Mouse (Mus musculus) ES-E14 (cell line): ENCODE measurements around the gene Slc46a1. TPM values are rescaled to one million over a fixed set of nuclear protein-coding genes. Genes with fewer than 3 reads are reported as not detected.

Source experiments
- DNase-seq: peaks from one replicate; pipeline ENCODE4 v3.0.0-alpha.2; 2013; ENCODE audit warnings: low read depth, low spot score
- H3K27ac ChIP-seq: 2 replicates; pipeline ENCODE4 v1.5.1; 2012; ENCODE audit warnings: low read depth, mild to moderate bottlenecking, low read length, moderate library complexity, mixed read lengths; ENCODE audit not compliant: poor library complexity, insufficient read depth, severe bottlenecking
- H3K36me3 ChIP-seq: 2 replicates; pipeline ENCODE4 v1.6.1; 2012; ENCODE audit warnings: mild to moderate bottlenecking, low read length, moderate library complexity, mixed read lengths; ENCODE audit not compliant: control insufficient read depth, poor library complexity, insufficient read depth, severe bottlenecking
- H3K4me1 ChIP-seq, 2 experiments: fragments of 150-350 bp in 1 of 2; sonication (generic) in 1 of 2; 2 replicates each; pipeline ENCODE4 v1.6.1; 2012; ENCODE audit warnings: low read length in 2 of 2, mild to moderate bottlenecking in 1 of 2, mixed read lengths in 1 of 2; ENCODE audit not compliant: control insufficient read depth in 2 of 2, insufficient read depth in 2 of 2, poor library complexity in 1 of 2
- H3K4me3 ChIP-seq, 2 experiments: fragments of 150-350 bp in 1 of 2; sonication (generic) in 1 of 2; 2 replicates each; pipeline ENCODE4 v1.5.1; 2012; ENCODE audit warnings: low read length in 2 of 2, low read depth in 1 of 2, mild to moderate bottlenecking in 1 of 2, mixed read lengths in 1 of 2; ENCODE audit not compliant: insufficient read depth in 1 of 2, poor library complexity in 1 of 2, severe bottlenecking in 1 of 2
- H3K9ac ChIP-seq: 2 replicates; pipeline ENCODE4 v1.6.1; 2012; ENCODE audit warnings: low read depth, mild to moderate bottlenecking, low read length, mixed read lengths; ENCODE audit not compliant: poor library complexity, insufficient read depth, severe bottlenecking
- H3K9me3 ChIP-seq: fragments of 150-350 bp; sonication (generic); 2 replicates; pipeline ENCODE4 v1.6.1; 2012; ENCODE audit warnings: low read depth, mild to moderate bottlenecking, low read length; ENCODE audit not compliant: control insufficient read depth, insufficient read depth
- CHD2 ChIP-seq: IDR thresholded peaks from 2 replicates; pipeline ENCODE4 v1.6.1; 2014; ENCODE audit warnings: mild to moderate bottlenecking, low read depth, low read length, inconsistent platforms
- HCFC1 ChIP-seq: IDR thresholded peaks from 2 replicates; pipeline ENCODE4 v1.6.1; 2012; ENCODE audit warnings: low read length, inconsistent platforms, borderline replicate concordance; ENCODE audit not compliant: insufficient read depth
- MAFK ChIP-seq: IDR thresholded peaks from 2 replicates; pipeline ENCODE4 v1.6.1; 2014; ENCODE audit warnings: mild to moderate bottlenecking, low read depth, low read length, inconsistent platforms; ENCODE audit not compliant: insufficient read depth
- ZC3H11A ChIP-seq: IDR thresholded peaks from 2 replicates; pipeline ENCODE4 v1.6.1; 2012; ENCODE audit warnings: low read depth, mild to moderate bottlenecking, inconsistent platforms, low read length, borderline replicate concordance
- ZNF384 ChIP-seq: IDR thresholded peaks from 2 replicates; pipeline ENCODE4 v1.6.1; 2012; ENCODE audit warnings: low read depth, low read length, inconsistent platforms
- in situ Hi-C, 2 experiments: fragments of 600-800 bp; cut with MboI; formaldehyde crosslinking; loops; one replicate each; pipeline ENCODE4 v1.15.1; 2025; ENCODE audit warnings: low sequenced_read_pairs in 2 of 2, inconsistent platforms in 1 of 2; ENCODE audit not compliant: unreplicated experiment in 2 of 2
- total RNA-seq: library from RNA; depleted of rRNA; stranded (reverse); fragments of 300-350 nt; gene quantifications from 2 replicates; pipeline ENCODE4 v1.2.3, GENCODE M21; 2012

Gene Slc46a1
- total RNA-seq, 1 experiment, result 21.4 TPM

- H3K4me3 ChIP-seq, result no peak overlapping the region
- no peaks in the 10 kb centered on the region for H3K36me3 ChIP-seq
- H3K9me3 ChIP-seq, result no peaks in the 10 kb centered on the region
- H3K4me1 ChIP-seq, result peaks cover 0 to 10% of the 10 kb centered on the region in 2 experiments; a peak in 3 of 4 replicates
- TF ChIP-seq CHD2 (no peak), MAFK (no peak)
- in situ Hi-C loops, result no loop called here
- DNase-seq, result no peak
- H3K9ac ChIP-seq, result no peak overlapping the region
- H3K27ac ChIP-seq, result no peak overlapping the region
These were observed 28.3 kb upstream of the Slc46a1 start for GRCm38 (mm10) chr11:78437182-78437581.

GRCm38 (mm10) chr11:78438399-78438930 is 27.0 kb upstream of the Slc46a1 start:
- in situ Hi-C loops, result no loop called here

GRCm38 (mm10) chr11:78443115-78443514 is 22.4 kb upstream of the Slc46a1 start:
- no peak overlapping the region for H3K27ac ChIP-seq
- no peaks in the 10 kb centered on the region for H3K36me3 ChIP-seq
- in situ Hi-C loops, result no loop called here
- H3K4me1 ChIP-seq, result peaks cover 0 to 4% of the 10 kb centered on the region in 2 experiments; a peak in 3 of 4 replicates
- H3K9ac ChIP-seq, result no peak overlapping the region
- no peak overlapping the region for H3K4me3 ChIP-seq
- H3K9me3 ChIP-seq, result no peaks in the 10 kb centered on the region
- TF ChIP-seq MAFK, result no peak
- no peak for TF ChIP-seq HCFC1
- TF ChIP-seq ZNF384, result no peak
- no peak for TF ChIP-seq CHD2
- TF ChIP-seq ZC3H11A, result no peak
- no peak for DNase-seq

More at GRCm38 (mm10) chr11:78438399-78438930, 27.0 kb upstream of the Slc46a1 start:
- H3K27ac ChIP-seq, result no peak overlapping the region
- no peaks in the 10 kb centered on the region for H3K36me3 ChIP-seq
- TF ChIP-seq MAFK, result no peak
- TF ChIP-seq HCFC1, result no peak
- no peak for TF ChIP-seq CHD2
- TF ChIP-seq ZNF384, result no peak
- no peak for TF ChIP-seq ZC3H11A
- DNase-seq, result no peak
- H3K4me1 ChIP-seq, result peaks cover 0 to 10% of the 10 kb centered on the region in 2 experiments; a peak in 3 of 4 replicates
- no peak overlapping the region for H3K4me3 ChIP-seq
- no peaks in the 10 kb centered on the region for H3K9me3 ChIP-seq
- no peak overlapping the region for H3K9ac ChIP-seq

DNA sequence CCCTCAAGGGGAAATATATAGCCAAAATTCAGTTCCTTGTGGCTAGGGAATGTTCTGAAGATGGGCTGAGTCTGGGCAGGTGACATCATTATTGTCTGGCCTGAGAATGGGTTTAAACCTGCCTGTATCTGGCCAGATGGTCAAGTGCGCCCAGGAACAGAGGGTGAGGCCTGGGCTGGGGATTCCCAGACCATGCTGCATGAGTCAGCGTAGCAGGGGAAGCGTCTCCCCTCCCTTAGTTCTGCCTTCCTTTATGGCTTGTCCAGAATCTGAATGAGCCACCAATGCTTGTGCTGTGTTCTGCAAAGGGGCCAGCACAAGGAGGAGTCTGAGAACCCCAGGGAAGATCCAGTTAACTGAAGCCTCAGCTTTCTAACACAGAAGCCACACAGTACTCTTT is 18.3 kb upstream of the Slc46a1 start:
- no peak overlapping the region for H3K4me3 ChIP-seq
- no peak overlapping the region for H3K9ac ChIP-seq
- TF ChIP-seq ZNF384 (no peak), MAFK (0 out of 2 replicates have a peak, but pooled peaks have one; percentile 22)
- DNase-seq, result no peak
- no peaks in the 10 kb centered on the region for H3K9me3 ChIP-seq
- H3K27ac ChIP-seq, result no peak overlapping the region
- in situ Hi-C loops, result no loop called here
- H3K36me3 ChIP-seq, result no peaks in the 10 kb centered on the region
- peaks cover 0 to 4% of the 10 kb centered on the region in 2 experiments; a peak in 3 of 4 replicates for H3K4me1 ChIP-seq

- no peak for DNase-seq
- in situ Hi-C loops, result no loop called here
- Histone ChIP-seq H3K4me1 (peaks cover 0 to 4% of the 10 kb centered on the region in 2 experiments; a peak in 3 of 4 replicates), H3K9me3 (no peaks in the 10 kb centered on the region), H3K36me3 (no peaks in the 10 kb centered on the region), H3K27ac (no peak overlapping the region), H3K4me3 (no peak overlapping the region), H3K9ac (no peak overlapping the region)
- TF ChIP-seq ZNF384 (no peak), ZC3H11A (no peak), HCFC1 (no peak), MAFK (no peak), CHD2 (no peak)
These were observed 17.3 kb upstream of the Slc46a1 start for GRCm38 (mm10) chr11:78448242-78448641.
